ENCODE assay signal across 13 mouse cellular contexts in the genomic region with DNA sequence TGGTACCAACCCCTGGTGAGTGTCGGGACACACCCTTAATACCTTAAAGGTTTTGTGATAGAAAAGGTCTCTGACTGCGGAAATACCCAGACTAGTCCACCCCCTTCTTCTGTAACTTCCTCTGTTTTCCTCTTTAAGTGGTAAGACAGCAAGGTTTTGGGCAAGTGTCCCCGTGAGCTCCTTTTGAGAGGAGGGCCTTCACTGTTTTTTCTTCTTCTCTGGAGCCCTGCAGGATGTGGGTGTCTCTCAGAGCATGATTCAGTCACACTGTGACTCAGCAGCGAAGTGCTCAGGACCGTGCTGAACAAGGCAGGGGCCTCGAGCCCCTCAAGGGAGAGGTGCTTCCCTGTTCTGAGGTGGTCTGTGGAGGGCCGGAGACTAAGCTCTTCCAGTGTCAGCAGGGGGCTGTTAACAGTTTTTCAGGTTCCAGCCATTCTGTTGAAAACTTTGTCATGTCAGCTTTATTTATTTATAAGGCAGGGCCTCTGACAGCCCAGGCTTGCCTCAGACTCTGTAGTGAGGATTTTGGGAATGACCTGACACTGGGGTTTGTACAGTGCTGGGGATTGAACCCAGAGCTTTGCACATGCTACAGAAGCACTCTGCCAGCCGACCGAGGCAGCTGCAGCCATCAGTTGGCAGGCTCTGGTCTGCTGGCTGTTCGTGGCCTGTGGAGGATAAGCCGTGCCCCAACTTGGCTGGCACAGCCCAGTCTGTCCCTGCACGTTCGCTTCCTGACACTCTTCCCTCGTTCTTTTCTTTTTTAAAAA. TPM values are rescaled to one million over a fixed set of nuclear protein-coding genes. Genes with fewer than 3 reads are reported as not detected.
DNase-seq lines count a peak whose midpoint lies in the region; ATAC-seq and TF ChIP-seq lines count a peak whose summit lies in the region.
"Had no signal": no experiment of that assay in that cellular context is flagged by ENCODE, and none has a peak within 500 bp of the region (broad histone marks: within the 10 kb centered on the region; RNA-seq: fewer than 3 reads in every experiment).

No protein-coding gene starts in this region.

- 50% methylated on average over 14 of the region's 14 CpGs for WGBS in liver, embryonic 15.5 days (ENCODE audit: insufficient replicate concordance)
- WGBS in thymus, adult 2 months, result 19% methylated on average over 14 of the region's 14 CpGs
- WGBS in intestine, embryonic 15.5 days, result 73% methylated on average over 14 of the region's 14 CpGs

- H3K9me3 ChIP-seq in liver, embryonic 15.5 days (replicated peaks), result no peaks in the 10 kb centered on the region
- no peaks in the 10 kb centered on the region for H3K9me3 ChIP-seq in intestine, embryonic 15.5 days

- 0 out of 2 replicates have a peak, but pooled peaks have one; percentile 18 for ATAC-seq in liver, embryonic 15.5 days (ENCODE audit: insufficient read depth)
- peak; percentile 86 to 88 for ATAC-seq in hematopoietic stem cell, adult 5-6 weeks (replicated peaks in 1 of 2; ENCODE audit: insufficient read depth in 1 of 2, low FRiP score in 2 of 2, low TSS enrichment in 1 of 2, low read depth in 1 of 2, poor library complexity in 2 of 2, severe bottlenecking in 2 of 2)
- no peak for ATAC-seq in intestine, embryonic 15.5 days
- ATAC-seq: lung, postnatal 0 days had no signal

- peak; percentile 67 to 72 for DNase-seq in cerebellum, postnatal 10 days
- DNase-seq in cerebellum, adult 9-11 months, result no peak
- no peak for DNase-seq in liver
- DNase-seq in thymus, adult 2 months, result peak; percentile 40
- no peak for DNase-seq in spleen, adult 12 weeks (ENCODE audit: low spot score)
- DNase-seq: layer of hippocampus, postnatal 36 days; right cerebral cortex, postnatal 25 days had no signal

- no peaks in the 10 kb centered on the region for H3K27me3 ChIP-seq in liver, embryonic 15.5 days
- H3K27me3 ChIP-seq in thymus, adult 2 months (ENCODE audit: control insufficient read depth, insufficient read depth, low read length), result no peaks in the 10 kb centered on the region
- H3K27me3 ChIP-seq in intestine, embryonic 15.5 days (replicated peaks), result no peaks in the 10 kb centered on the region

- TF ChIP-seq CTCF in thymus, adult 2 months (IDR thresholded peaks at IDR 0.05; ENCODE audit: borderline replicate concordance, control insufficient read depth, extremely low read depth, insufficient read depth, low read length, poor library complexity), result no peak

- 0 out of 2 replicates have a peak overlapping the region, but pooled peaks have one; percentile 24 for H3K27ac ChIP-seq in liver, embryonic 15.5 days (replicated peaks)
- H3K27ac ChIP-seq in thymus, adult 2 months (ENCODE audit: control insufficient read depth, insufficient read depth, low read length), result peak overlapping the region; percentile 15; the same call in 1 of the 2 replicates
- no peak overlapping the region for H3K27ac ChIP-seq in intestine, embryonic 15.5 days

- no peak for TF ChIP-seq POLR2A in thymus, adult 2 months (IDR thresholded peaks at IDR 0.05; ENCODE audit: control insufficient read depth, extremely low read depth, insufficient read depth, low read length, poor library complexity)

- no peak overlapping the region for H3K4me2 ChIP-seq in liver, embryonic 15.5 days
- H3K4me2 ChIP-seq in intestine, embryonic 15.5 days (replicated peaks), result no peak overlapping the region

- H3K36me3 ChIP-seq in liver, embryonic 15.5 days (replicated peaks), result peaks cover 3% of the 10 kb centered on the region; the same call in 1 of the 2 replicates
- no peaks in the 10 kb centered on the region for H3K36me3 ChIP-seq in thymus, adult 2 months (ENCODE audit: control insufficient read depth, insufficient read depth, low read length)
- no peaks in the 10 kb centered on the region for H3K36me3 ChIP-seq in intestine, embryonic 15.5 days

- H3K4me1 ChIP-seq in liver, embryonic 15.5 days (replicated peaks), result peaks cover 24% of the 10 kb centered on the region
- H3K4me1 ChIP-seq in thymus, adult 2 months (replicated peaks; ENCODE audit: control insufficient read depth, insufficient read depth, low read length), result peaks cover 19% of the 10 kb centered on the region
- peaks cover 20% of the 10 kb centered on the region for H3K4me1 ChIP-seq in intestine, embryonic 15.5 days (replicated peaks)

- no peak overlapping the region for H3K4me3 ChIP-seq in liver, embryonic 15.5 days (replicated peaks)
- no peak overlapping the region for H3K4me3 ChIP-seq in thymus, adult 2 months (ENCODE audit: control insufficient read depth, insufficient read depth, low read length)
- no peak overlapping the region for H3K4me3 ChIP-seq in intestine, embryonic 15.5 days (replicated peaks)

- no peak overlapping the region for H3K9ac ChIP-seq in liver, embryonic 15.5 days
- H3K9ac ChIP-seq in intestine, embryonic 15.5 days, result no peak overlapping the region

RNA-seq across cellular contexts. Expression of a gene that starts 10.3 kb away (rescaled TPM):
- 8.5 and 8.9 TPM in 2 replicates for polyA plus RNA-seq in liver, embryonic 15.5 days (2015; fragmentation: Nextera tagmentation; extraction: Ambion mirVana)
- 22.1 and 22.3 TPM in 2 replicates for total RNA-seq in hematopoietic stem cell, adult 5-6 weeks (2017)
- 87.3 and 98.6 TPM in 2 replicates for polyA plus RNA-seq in thymus, adult 2 months (2012; rRNA removed)
- polyA plus RNA-seq in intestine, embryonic 15.5 days (2015; fragmentation: Nextera tagmentation; extraction: Ambion mirVana), result 25.6 and 27.2 TPM in 2 replicates

RNA-seq across cellular contexts. Expression of a gene that starts 18.9 kb away (rescaled TPM):
- polyA plus RNA-seq in liver, embryonic 15.5 days (2015; fragmentation: Nextera tagmentation; extraction: Ambion mirVana), result not detected in 2 replicates
- not detected in 2 replicates for total RNA-seq in hematopoietic stem cell, adult 5-6 weeks (2017)
- polyA plus RNA-seq in thymus, adult 2 months (2012; rRNA removed), result 0.40 and 0.42 TPM in 2 replicates
- polyA plus RNA-seq in intestine, embryonic 15.5 days (2015; fragmentation: Nextera tagmentation; extraction: Ambion mirVana), result not detected in 2 replicates
- polyA plus RNA-seq: forebrain, embryonic 11.5 days; lung, postnatal 0 days had no signal

RNA-seq across cellular contexts. Expression of a gene that starts 34.2 kb away (rescaled TPM):
- 0.24 and 0.47 TPM in 2 replicates for polyA plus RNA-seq in liver, embryonic 15.5 days (2015; fragmentation: Nextera tagmentation; extraction: Ambion mirVana)
- 1.3 TPM in 1 of 2 replicates, not detected in the other for total RNA-seq in hematopoietic stem cell, adult 5-6 weeks (2017)
- polyA plus RNA-seq in thymus, adult 2 months (2012; rRNA removed), result 3.3 and 36.2 TPM in 2 replicates
- polyA plus RNA-seq in intestine, embryonic 15.5 days (2015; fragmentation: Nextera tagmentation; extraction: Ambion mirVana), result 3.0 and 3.1 TPM in 2 replicates
- total RNA-seq: layer of hippocampus, postnatal 36 days had no signal
- polyA plus RNA-seq: forebrain, embryonic 11.5 days had no signal

RNA-seq across cellular contexts. Expression of a gene that starts 39.0 kb away (rescaled TPM):
- polyA plus RNA-seq in liver, embryonic 15.5 days (2015; fragmentation: Nextera tagmentation; extraction: Ambion mirVana), result not detected in 2 replicates
- not detected in 2 replicates for total RNA-seq in hematopoietic stem cell, adult 5-6 weeks (2017)
- 0.24 and 0.27 TPM in 2 replicates for polyA plus RNA-seq in thymus, adult 2 months (2012; rRNA removed)
- not detected in 2 replicates for polyA plus RNA-seq in intestine, embryonic 15.5 days (2015; fragmentation: Nextera tagmentation; extraction: Ambion mirVana)
- total RNA-seq: layer of hippocampus, postnatal 36 days had no signal
- polyA plus RNA-seq: forebrain, embryonic 11.5 days; lung, postnatal 0 days had no signal

RNA-seq across cellular contexts. Expression of a gene that starts 56.2 kb away (rescaled TPM):
- not detected in 2 replicates for polyA plus RNA-seq in liver, embryonic 15.5 days (2015; fragmentation: Nextera tagmentation; extraction: Ambion mirVana)
- not detected in 2 replicates for total RNA-seq in hematopoietic stem cell, adult 5-6 weeks (2017)
- polyA plus RNA-seq in thymus, adult 2 months (2012; rRNA removed), result 0.35 and 0.46 TPM in 2 replicates
- 0.06 and 0.08 TPM in 2 replicates for polyA plus RNA-seq in intestine, embryonic 15.5 days (2015; fragmentation: Nextera tagmentation; extraction: Ambion mirVana)
- total RNA-seq: heart, postnatal 25 days; layer of hippocampus, postnatal 36 days had no signal

Comparison
In these comparisons a context has a peak if more than half of its experiments do, and no peak if none do; other contexts are left out.
1. DNase-seq: peak in cerebellum, postnatal 10 days (2 of 2) and thymus, adult 2 months (single experiment); none in cerebellum, adult 9-11 months (single experiment), liver (single experiment) and spleen, adult 12 weeks (single experiment).